Mouse (Mus musculus) C3H10T1/2 (cell line): ENCODE results near the gene Piga. TPM values are rescaled to one million over a fixed set of nuclear protein-coding genes. Genes with fewer than 3 reads are reported as not detected.

Source experiments
- polyA plus RNA-seq, 2 experiments: library from polyadenylated mRNA; unstranded; fragments of >200 nt; fragmentation: generic; extraction: Trizol; gene quantifications; one replicate each; pipeline ENCODE4 v1.2.1; 2012; ENCODE audit warnings: missing spikeins in 2 of 2

The Piga gene
- 1 to 10 TPM in 1 of 2 experiments, under 1 TPM in 1; 0.33 to 2.1 TPM for polyA plus RNA-seq

GRCm38 (mm10) chrX:164419471-164419939 is at the start of gene Piga:
TSS of gene Piga (plus strand) at chrX:164419787.

GRCm38 (mm10) chrX:164373081-164373480 is 46.5 kb upstream of the Piga start, which contains the start of gene Vegfd:
TSS of gene Vegfd (plus strand) at chrX:164373378.

GRCm38 (mm10) chrX:164436709-164437108 is 17.1 kb downstream of the Piga start, which contains the start of gene Asb11:
TSS of gene Asb11 (plus strand) at chrX:164436994.

Other genes with a start within 250 kb of the Piga start
- gene Bmx, start 161.6 kb upstream of the Piga start, polyA plus RNA-seq, result under 1 TPM in 1 of 2 experiments, not detected in 1; 0.06 TPM
- 10 to 100 TPM; 15.9 to 29.5 TPM for gene Pir, start 150.4 kb upstream of the Piga start, polyA plus RNA-seq
- gene Vegfd, start 46.4 kb upstream of the Piga start, polyA plus RNA-seq, result 10 to 100 TPM in 1 of 2 experiments, 1 to 10 TPM in 1; 9.7 to 41.7 TPM
- gene Asb11, start 17.2 kb downstream of the Piga start, polyA plus RNA-seq, result under 1 TPM in 1 of 2 experiments, not detected in 1; 0.04 TPM
- under 1 TPM; 0.08 to 0.11 TPM for gene Asb9, start 86.5 kb downstream of the Piga start, polyA plus RNA-seq